Mouse (Mus musculus): Measurements from ENCODE around the gene Cetn4.

Gene Cetn4

DNA sequence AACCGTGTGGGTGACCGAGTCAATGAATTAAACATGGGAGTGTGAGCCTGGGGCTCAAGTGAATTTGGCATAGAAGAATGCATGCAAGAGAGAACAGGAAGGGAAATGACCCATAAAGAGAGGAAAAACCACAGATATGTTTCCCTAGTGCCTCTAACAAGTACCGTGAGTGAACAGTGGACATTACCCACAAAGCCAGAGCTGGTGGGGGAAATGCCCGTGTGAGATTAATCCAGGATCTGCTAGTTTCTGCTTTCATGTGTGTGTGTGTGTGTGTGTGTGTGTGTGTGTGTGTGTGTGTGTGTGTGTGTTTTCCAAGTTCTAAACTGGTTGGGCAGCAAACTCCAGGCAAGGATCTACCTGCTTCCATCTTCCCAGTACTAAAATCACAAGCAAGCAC lies 42.6 kb downstream of the Cetn4 start:
- POLR2A ChIA-PET, result no interaction called here
- CTCF ChIA-PET, result interaction anchor here in 2 of 4 experiments (0.6 to 1.2 kb wide), 3 partner anchors 51 to 66 kb away, joined by 3 to 10 read pairs (median 3); no protein-coding TSS in a partner anchor

DNA sequence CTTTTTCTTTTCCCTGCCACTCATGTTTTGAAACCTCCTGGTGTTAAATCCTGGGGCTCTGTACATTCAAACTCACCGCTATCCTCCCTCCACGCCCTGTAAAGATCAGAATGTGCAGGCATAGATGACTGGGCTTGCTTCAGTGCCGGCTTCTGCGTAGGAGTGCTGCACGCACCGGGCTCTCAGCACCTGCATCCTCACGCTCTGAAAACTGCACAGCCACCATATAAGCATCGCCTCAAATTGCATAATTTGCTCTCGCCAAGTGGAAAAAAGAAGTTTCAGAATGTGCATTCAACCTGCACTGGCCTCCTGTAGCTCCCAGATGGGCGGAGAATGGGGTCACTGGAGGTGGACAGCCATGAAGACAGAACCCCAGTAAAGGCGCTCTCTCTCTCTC lies 44.2 kb downstream of the Cetn4 start:
- POLR2A ChIA-PET, result interaction anchor here in 1 of 4 experiments (0.6 kb wide), 1 partner anchor 646 kb away, joined by 3 read pairs; no protein-coding TSS in a partner anchor
- CTCF ChIA-PET, result no interaction called here

DNA sequence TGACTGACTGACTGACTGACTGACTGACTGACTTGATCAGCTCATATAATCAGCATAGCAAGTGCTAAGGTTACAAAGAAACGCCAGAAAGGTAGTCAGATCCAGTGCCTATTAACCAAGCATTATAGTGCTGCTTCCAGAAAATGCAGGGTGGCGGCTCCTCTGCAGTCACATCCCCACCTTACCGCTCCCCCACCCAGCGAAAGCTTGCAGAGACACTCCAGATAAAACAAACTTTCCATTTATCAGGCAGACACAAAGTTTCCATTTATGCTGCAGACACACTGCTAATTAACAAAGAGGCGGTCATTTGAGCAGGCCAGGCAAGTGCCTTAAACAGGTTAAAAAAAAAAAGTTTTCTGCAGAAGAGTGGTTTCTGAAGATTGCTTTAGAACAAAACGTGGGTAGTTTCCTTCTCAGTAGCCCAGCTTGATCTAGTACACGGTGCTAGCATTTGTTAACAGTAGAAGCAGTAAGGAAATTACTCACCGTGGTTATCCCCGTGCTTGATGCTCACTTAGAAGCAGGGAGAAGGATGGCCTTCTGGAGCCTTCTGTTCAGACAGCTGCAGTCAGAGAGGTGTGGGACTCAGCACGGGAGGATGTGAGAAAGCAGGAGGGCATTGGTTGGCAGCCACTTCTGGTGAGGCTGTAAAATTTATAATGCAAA lies 53.0 kb downstream of the Cetn4 start:
- ChIA-PET POLR2A (no interaction called here), CTCF (no interaction called here)

DNA sequence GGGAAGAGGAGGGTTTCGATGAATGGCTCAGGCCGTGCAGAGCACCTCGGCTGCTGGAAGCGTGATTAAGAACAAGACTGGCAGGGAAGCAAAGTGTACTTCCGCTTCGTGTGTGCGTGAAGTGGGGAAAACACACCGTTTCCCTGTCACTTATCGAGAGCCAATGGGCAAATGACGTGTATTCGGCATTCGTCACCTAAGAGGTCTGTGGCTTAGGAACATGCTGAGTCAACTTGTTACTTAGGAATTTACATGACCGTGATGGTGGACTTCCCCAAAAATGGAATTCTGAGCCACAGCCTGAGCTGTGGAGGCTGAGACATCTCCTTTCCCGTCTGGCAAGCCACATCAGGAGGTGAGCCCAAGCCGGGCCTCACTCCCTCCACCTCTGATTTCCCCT lies 54.7 kb downstream of the Cetn4 start:
- CTCF ChIA-PET, result no interaction called here
- POLR2A ChIA-PET, result no interaction called here
